Mouse (Mus musculus) midbrain, embryonic 11.5 days (tissue): ENCODE data around the gene Ndufaf2. TPM values are rescaled to one million over a fixed set of nuclear protein-coding genes. Genes with fewer than 3 reads are reported as not detected.
A peak's percentile ranks its signal among the peaks of the same experiment; 100 is the strongest.

Experiments used
- ATAC-seq: fragments of 200-750 bp; cut with Nextera tagmentation; 2 replicates; pipeline ENCODE4 v1.8.0; 2017; ENCODE audit warnings: moderate TSS enrichment, moderate library complexity; ENCODE audit not compliant: low FRiP score
- DNase-seq: peaks from one replicate; pipeline ENCODE4 v3.0.0; 2015; ENCODE audit warnings: low spot score; ENCODE audit errors: missing footprints
- H3K27ac ChIP-seq: fragments of 300-500 bp; sonication (generic); 2 replicates; pipeline ENCODE4 v1.5.1; 2014; ENCODE audit warnings: low read depth, low read length
- H3K27me3 ChIP-seq: fragments of 300-500 bp; sonication (generic); 2 replicates; pipeline ENCODE4 v1.6.1; 2014; ENCODE audit warnings: mild to moderate bottlenecking, low read length, moderate library complexity, mixed read lengths; ENCODE audit not compliant: control insufficient read depth, insufficient read depth
- H3K36me3 ChIP-seq: fragments of 300-500 bp; sonication (generic); 2 replicates; pipeline ENCODE4 v1.6.1; 2014; ENCODE audit warnings: mild to moderate bottlenecking, low read length, moderate library complexity, mixed read lengths; ENCODE audit not compliant: control insufficient read depth, insufficient read depth
- H3K4me1 ChIP-seq: fragments of 300-500 bp; sonication (generic); 2 replicates; pipeline ENCODE4 v1.6.1; 2014; ENCODE audit warnings: low read length; ENCODE audit not compliant: control insufficient read depth, insufficient read depth
- H3K4me2 ChIP-seq: fragments of 300-500 bp; sonication (generic); 2 replicates; pipeline ENCODE4 v1.6.1; 2014; ENCODE audit warnings: mild to moderate bottlenecking, moderate library complexity
- H3K4me3 ChIP-seq: fragments of 300-500 bp; sonication (generic); 2 replicates; pipeline ENCODE4 v1.5.1; 2014; ENCODE audit warnings: low read depth, low read length
- H3K9ac ChIP-seq: fragments of 300-500 bp; sonication (generic); 2 replicates; pipeline ENCODE4 v1.6.1; 2014; ENCODE audit warnings: low read length
- H3K9me3 ChIP-seq: fragments of 300-500 bp; sonication (generic); 2 replicates; pipeline ENCODE4 v1.6.1; 2016; ENCODE audit warnings: low read length; ENCODE audit not compliant: control insufficient read depth
- WGBS: fragments of 180-500 bp; shearing (Covaris S2); extraction: QIAGEN DNeasy Blood & Tissue Kit; methylation state at CpG from one replicate; pipeline ENCODE4 v1.1.7; 2014; 5-methylcytosine and 5-hydroxymethylcytosine counted together
- polyA plus RNA-seq: library from polyadenylated mRNA; unstranded; fragments of >200 nt; fragmentation: Nextera tagmentation; extraction: Ambion mirVana; gene quantifications from 2 replicates; pipeline ENCODE4 v1.2.1, GENCODE M21; 2014

Ndufaf2 gene
- polyA plus RNA-seq, 1 experiment from 2014 or later, result 82.4 TPM

DNA sequence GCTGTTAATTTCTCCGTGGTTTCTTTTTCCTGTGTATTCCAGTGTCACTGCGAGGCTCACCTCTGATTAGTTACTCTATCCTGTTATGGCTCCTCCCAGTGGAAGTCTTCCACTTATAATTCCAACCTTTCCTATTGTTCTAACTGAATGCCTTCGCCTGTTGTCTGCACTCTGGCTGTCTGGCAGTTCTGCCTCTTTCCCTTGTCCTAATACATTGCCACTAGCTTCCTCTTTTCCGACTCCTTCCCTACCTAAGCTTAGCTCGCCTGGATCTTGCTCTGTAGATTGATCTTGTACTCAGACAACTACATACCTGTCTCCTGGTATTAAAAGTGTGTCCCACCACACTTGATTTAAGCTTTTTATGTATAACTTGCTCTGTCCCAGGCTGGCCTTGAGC is 22.4 kb upstream of the Ndufaf2 start:
- H3K36me3 ChIP-seq, result peaks cover 17% of the 10 kb centered on the region
- H3K4me1 ChIP-seq, result no peaks in the 10 kb centered on the region
- H3K4me2 ChIP-seq, result no peak overlapping the region
- H3K27ac ChIP-seq, result no peak overlapping the region
- no peaks in the 10 kb centered on the region for H3K27me3 ChIP-seq
- WGBS, result 87% methylated on average over 5 of the region's 5 CpGs
- no peak overlapping the region for H3K4me3 ChIP-seq
- no peaks in the 10 kb centered on the region for H3K9me3 ChIP-seq
- no peak for ATAC-seq
- no peak for DNase-seq
- H3K9ac ChIP-seq, result no peak overlapping the region

DNA sequence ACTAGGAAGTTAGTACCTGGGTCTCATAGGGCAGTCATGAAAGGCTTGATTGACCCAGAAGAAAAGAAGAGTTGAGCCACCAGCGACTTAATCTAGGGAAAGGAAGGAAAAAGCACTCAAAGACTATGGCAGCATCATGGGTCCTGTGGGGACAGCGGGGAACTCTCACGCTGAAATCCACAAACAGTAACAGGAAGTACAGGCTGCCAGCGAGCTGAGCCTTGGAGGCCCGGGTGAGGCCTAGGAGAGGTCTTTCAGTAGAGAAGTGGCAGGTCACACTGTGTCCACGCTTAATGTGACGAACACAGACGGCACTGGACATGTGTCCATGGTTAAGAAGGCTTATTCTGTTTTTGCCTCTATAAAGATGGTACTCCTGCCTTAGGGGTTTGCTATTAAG is 21.2 kb upstream of the Ndufaf2 start:
- Histone ChIP-seq H3K9ac (no peak overlapping the region), H3K27ac (no peak overlapping the region), H3K4me1 (no peaks in the 10 kb centered on the region), H3K4me3 (no peak overlapping the region), H3K4me2 (no peak overlapping the region), H3K9me3 (no peaks in the 10 kb centered on the region), H3K36me3 (peaks cover 14% of the 10 kb centered on the region), H3K27me3 (no peaks in the 10 kb centered on the region)
- 87% methylated on average over 8 of the region's 8 CpGs for WGBS
- DNase-seq (no peak), ATAC-seq (no peak)

DNA sequence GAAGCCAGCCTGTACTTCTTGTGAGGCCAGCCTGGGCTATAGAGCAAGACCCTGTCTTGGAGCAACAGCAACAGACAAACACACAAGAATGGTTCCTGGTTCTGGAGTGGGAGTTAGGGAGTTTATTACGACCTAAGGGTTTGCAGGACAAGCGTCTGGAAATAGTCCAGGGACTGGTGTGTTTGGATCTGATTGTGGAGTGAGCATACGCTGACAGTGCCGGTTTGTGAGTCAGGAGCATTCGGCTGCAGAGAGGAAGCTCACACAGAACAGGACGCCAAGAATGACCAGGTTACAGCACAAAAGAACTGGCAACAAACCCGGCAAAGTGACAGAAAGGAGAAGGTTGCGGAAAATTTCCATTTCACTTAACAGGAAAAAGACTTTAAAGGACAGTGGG is 12.1 kb upstream of the Ndufaf2 start:
- Histone ChIP-seq H3K9me3 (no peaks in the 10 kb centered on the region), H3K36me3 (no peaks in the 10 kb centered on the region), H3K27ac (no peak overlapping the region), H3K9ac (no peak overlapping the region), H3K4me1 (no peaks in the 10 kb centered on the region), H3K4me2 (no peak overlapping the region), H3K4me3 (no peak overlapping the region), H3K27me3 (no peaks in the 10 kb centered on the region)
- 92% methylated on average over 8 of the region's 8 CpGs for WGBS
- no peak for ATAC-seq
- no peak for DNase-seq

DNA sequence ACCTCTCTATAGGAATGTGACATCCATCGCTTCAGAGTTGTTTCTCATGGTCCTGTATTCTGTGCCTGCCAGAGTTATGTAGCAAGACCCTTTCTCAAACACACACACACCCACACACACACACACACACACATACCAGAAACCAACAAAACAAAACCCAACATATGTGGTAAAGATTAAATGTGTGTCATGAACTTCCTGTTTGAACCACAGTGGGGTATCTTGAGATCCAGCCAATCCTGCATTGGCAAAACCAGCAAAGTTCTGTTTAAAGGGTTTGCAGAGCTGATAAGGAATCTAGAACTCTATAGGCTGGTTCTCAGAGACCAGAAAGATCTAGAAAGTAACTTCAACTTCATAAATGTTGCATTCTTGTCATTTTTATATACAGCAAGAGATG is 11.6 kb upstream of the Ndufaf2 start:
- DNase-seq, result no peak
- 100% methylated on average over 1 of the region's 1 CpGs for WGBS
- Histone ChIP-seq H3K9me3 (no peaks in the 10 kb centered on the region), H3K27ac (no peak overlapping the region), H3K27me3 (no peaks in the 10 kb centered on the region), H3K4me3 (no peak overlapping the region), H3K4me2 (no peak overlapping the region), H3K9ac (no peak overlapping the region), H3K36me3 (no peaks in the 10 kb centered on the region), H3K4me1 (no peaks in the 10 kb centered on the region)
- no peak for ATAC-seq

GRCm38 (mm10) chr13:108164621-108165020 is 6.2 kb upstream of the Ndufaf2 start:
- DNase-seq, result no peak
- WGBS, result 90% methylated on average over 3 of the region's 3 CpGs
- Histone ChIP-seq H3K36me3 (peaks cover 2% of the 10 kb centered on the region; the same call in 1 of the 2 replicates), H3K4me1 (peaks cover under 1% of the 10 kb centered on the region), H3K4me2 (no peak overlapping the region), H3K9me3 (no peaks in the 10 kb centered on the region), H3K4me3 (no peak overlapping the region), H3K9ac (no peak overlapping the region), H3K27me3 (no peaks in the 10 kb centered on the region), H3K27ac (no peak overlapping the region)
- no peak for ATAC-seq

DNA sequence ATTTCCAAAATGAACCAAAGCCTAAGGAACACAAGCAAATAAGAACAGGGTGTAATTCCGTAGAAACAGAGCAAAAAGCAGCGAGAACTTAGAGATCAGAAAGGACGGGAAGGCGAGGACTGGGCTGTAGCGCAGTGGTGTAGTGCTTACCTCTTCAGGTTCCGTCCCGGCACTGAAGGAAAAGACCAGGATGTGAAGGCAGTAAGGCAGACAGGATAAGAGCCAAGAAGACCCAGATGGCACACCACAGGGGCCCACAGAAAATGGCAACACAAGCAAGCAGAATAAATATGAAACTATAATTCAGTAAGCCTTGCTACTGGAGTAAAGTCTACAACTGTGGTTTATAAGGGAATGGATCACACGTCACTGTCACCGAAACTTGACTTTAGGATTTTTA is 5.5 kb upstream of the Ndufaf2 start:
- H3K4me3 ChIP-seq, result no peak overlapping the region
- no peaks in the 10 kb centered on the region for H3K27me3 ChIP-seq
- ATAC-seq, result no peak
- H3K9me3 ChIP-seq, result no peaks in the 10 kb centered on the region
- no peak overlapping the region for H3K4me2 ChIP-seq
- H3K27ac ChIP-seq, result no peak overlapping the region
- peaks cover 3% of the 10 kb centered on the region for H3K4me1 ChIP-seq
- H3K9ac ChIP-seq, result no peak overlapping the region
- no peak for DNase-seq
- peaks cover 2% of the 10 kb centered on the region; the same call in 1 of the 2 replicates for H3K36me3 ChIP-seq
- WGBS, result 91% methylated on average over 9 of the region's 9 CpGs

GRCm38 (mm10) chr13:108159963-108160362 is 1.5 kb upstream of the Ndufaf2 start:
- no peak overlapping the region for H3K4me2 ChIP-seq
- H3K27ac ChIP-seq, result no peak overlapping the region
- DNase-seq (no peak), ATAC-seq (no peak)
- H3K36me3 ChIP-seq, result peaks cover 2% of the 10 kb centered on the region; the same call in 1 of the 2 replicates
- H3K4me3 ChIP-seq, result no peak overlapping the region
- H3K4me1 ChIP-seq, result peaks cover 7% of the 10 kb centered on the region
- 74% methylated on average over 7 of the region's 7 CpGs for WGBS
- H3K9me3 ChIP-seq, result no peaks in the 10 kb centered on the region
- H3K9ac ChIP-seq, result no peak overlapping the region
- no peaks in the 10 kb centered on the region for H3K27me3 ChIP-seq

- H3K9me3 ChIP-seq, result no peaks in the 10 kb centered on the region
- 11% methylated on average over 8 of the region's 8 CpGs for WGBS
- H3K4me1 ChIP-seq, result peaks cover 7% of the 10 kb centered on the region
- peak overlapping the region; percentile 75 for H3K4me3 ChIP-seq
- H3K27ac ChIP-seq, result no peak overlapping the region
- peaks cover 2% of the 10 kb centered on the region; the same call in 1 of the 2 replicates for H3K36me3 ChIP-seq
- H3K27me3 ChIP-seq, result no peaks in the 10 kb centered on the region
- no peak for DNase-seq
- H3K4me2 ChIP-seq, result peak overlapping the region; percentile 47
- no peak for ATAC-seq
- peak overlapping the region; percentile 66; the same call in 1 of the 2 replicates for H3K9ac ChIP-seq
Observed at GRCm38 (mm10) chr13:108159241-108159575, 785 bp upstream of the Ndufaf2 start.

- ATAC-seq (no peak; the same call in 1 of the 2 replicates), DNase-seq (no peak)
- H3K4me3 ChIP-seq, result peak overlapping the region; percentile 75
- H3K27ac ChIP-seq, result no peak overlapping the region
- H3K36me3 ChIP-seq, result peaks cover 2% of the 10 kb centered on the region; the same call in 1 of the 2 replicates
- H3K9me3 ChIP-seq, result no peaks in the 10 kb centered on the region
- H3K27me3 ChIP-seq, result no peaks in the 10 kb centered on the region
- 2% methylated on average over 41 of the region's 42 CpGs for WGBS
- H3K4me2 ChIP-seq, result peak overlapping the region; percentile 73
- peaks cover 7% of the 10 kb centered on the region for H3K4me1 ChIP-seq
- H3K9ac ChIP-seq, result peak overlapping the region; percentile 66
Observed at GRCm38 (mm10) chr13:108157732-108158464, 525 bp downstream of the Ndufaf2 start.
